Mouse (Mus musculus): ENCODE results near the gene Esrrg.

DNA sequence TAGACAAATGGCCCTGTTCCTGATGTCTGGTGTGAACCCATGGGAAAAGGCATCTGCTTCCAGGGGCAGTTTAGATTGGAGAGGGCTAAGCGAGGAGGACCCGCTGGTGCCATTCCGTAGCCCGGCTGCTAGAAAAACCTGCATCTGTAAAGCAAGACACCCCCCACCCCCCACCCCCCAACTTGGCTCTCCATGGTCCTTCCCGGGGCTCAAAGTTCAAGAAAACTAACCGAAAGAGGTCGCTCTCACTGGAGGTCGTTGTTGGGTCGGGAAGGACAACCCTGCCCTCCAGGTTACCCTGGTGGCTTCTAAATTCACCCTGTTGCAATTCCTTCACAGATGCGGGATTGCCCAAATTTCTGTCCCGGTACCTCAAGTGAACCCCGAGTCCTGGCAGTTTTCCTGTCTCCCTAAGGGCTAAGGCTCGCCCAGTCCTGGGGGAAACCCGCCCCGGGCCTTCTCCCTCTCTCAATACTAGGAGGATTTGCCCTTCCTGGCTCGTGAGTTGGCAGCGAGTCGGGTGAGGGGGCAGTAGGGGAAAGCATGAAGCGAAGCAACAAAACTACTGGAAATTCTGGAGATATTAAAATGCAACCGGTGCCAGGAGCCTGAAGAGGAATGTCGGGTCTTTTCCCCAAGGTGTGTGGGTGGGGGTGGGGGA is at the start of gene Esrrg:
- TF ChIP-seq CTCF (IDR thresholded peaks at IDR 0.05; ENCODE audit: insufficient read depth, low read depth, low read length) (no peak), POLR2A (IDR thresholded peaks at IDR 0.05; ENCODE audit: insufficient read depth, low read depth, low read length) (no peak)
